Mouse (Mus musculus) liver, embryonic 16.5 days (tissue): ENCODE data around the gene Hoxc4. TPM values are rescaled to one million over a fixed set of nuclear protein-coding genes. Genes with fewer than 3 reads are reported as not detected.

Source experiments
- ATAC-seq: fragments of 200-750 bp; cut with Nextera tagmentation; 2 replicates; pipeline ENCODE4 v1.8.0; 2017; ENCODE audit warnings: low read depth, mild to moderate bottlenecking, moderate number of reproducible peaks, moderate library complexity
- H3K27ac ChIP-seq: fragments of 300-500 bp; sonication (generic); 2 replicates; pipeline ENCODE4 v1.5.1; 2014; ENCODE audit warnings: mild to moderate bottlenecking, low read length
- H3K27me3 ChIP-seq: fragments of 300-500 bp; sonication (generic); 2 replicates; pipeline ENCODE4 v1.6.1; 2014; ENCODE audit warnings: low read depth, low read length, mixed read lengths; ENCODE audit not compliant: control insufficient read depth, insufficient read depth
- H3K36me3 ChIP-seq: fragments of 300-500 bp; sonication (generic); 2 replicates; pipeline ENCODE4 v1.6.1; 2014; ENCODE audit warnings: mild to moderate bottlenecking; ENCODE audit not compliant: control insufficient read depth, insufficient read depth
- H3K4me1 ChIP-seq: fragments of 300-500 bp; sonication (generic); 2 replicates; pipeline ENCODE4 v1.6.1; 2014; ENCODE audit warnings: low read depth, low read length, mixed read lengths; ENCODE audit not compliant: control insufficient read depth
- H3K4me2 ChIP-seq: fragments of 300-500 bp; sonication (generic); 2 replicates; pipeline ENCODE4 v1.6.1; 2014; ENCODE audit warnings: low read depth, low read length, mixed read lengths
- H3K4me3 ChIP-seq: fragments of 300-500 bp; sonication (generic); 2 replicates; pipeline ENCODE4 v1.5.1; 2014; ENCODE audit warnings: low read depth, mild to moderate bottlenecking, low read length
- H3K9ac ChIP-seq: fragments of 300-500 bp; sonication (generic); 2 replicates; pipeline ENCODE4 v1.6.1; 2014; ENCODE audit warnings: low read depth, low read length
- H3K9me3 ChIP-seq: fragments of 300-500 bp; sonication (generic); replicated peaks from 2 replicates; pipeline ENCODE4 v1.6.1; 2016; ENCODE audit warnings: low read length; ENCODE audit not compliant: control insufficient read depth
- WGBS: fragments of 180-500 bp; shearing (Covaris S2); extraction: QIAGEN DNeasy Blood & Tissue Kit; methylation state at CpG from one replicate; pipeline ENCODE4 v1.1.7; 2014; ENCODE audit not compliant: insufficient replicate concordance; 5-methylcytosine and 5-hydroxymethylcytosine counted together
- polyA plus RNA-seq: library from polyadenylated mRNA; unstranded; fragments of >200 nt; fragmentation: Nextera tagmentation; extraction: Ambion mirVana; gene quantifications from 2 replicates; pipeline ENCODE4 v1.2.1, GENCODE M21; 2015

Hoxc4 gene
- polyA plus RNA-seq, 1 experiment from 2014 or later = 0.15 TPM

DNA sequence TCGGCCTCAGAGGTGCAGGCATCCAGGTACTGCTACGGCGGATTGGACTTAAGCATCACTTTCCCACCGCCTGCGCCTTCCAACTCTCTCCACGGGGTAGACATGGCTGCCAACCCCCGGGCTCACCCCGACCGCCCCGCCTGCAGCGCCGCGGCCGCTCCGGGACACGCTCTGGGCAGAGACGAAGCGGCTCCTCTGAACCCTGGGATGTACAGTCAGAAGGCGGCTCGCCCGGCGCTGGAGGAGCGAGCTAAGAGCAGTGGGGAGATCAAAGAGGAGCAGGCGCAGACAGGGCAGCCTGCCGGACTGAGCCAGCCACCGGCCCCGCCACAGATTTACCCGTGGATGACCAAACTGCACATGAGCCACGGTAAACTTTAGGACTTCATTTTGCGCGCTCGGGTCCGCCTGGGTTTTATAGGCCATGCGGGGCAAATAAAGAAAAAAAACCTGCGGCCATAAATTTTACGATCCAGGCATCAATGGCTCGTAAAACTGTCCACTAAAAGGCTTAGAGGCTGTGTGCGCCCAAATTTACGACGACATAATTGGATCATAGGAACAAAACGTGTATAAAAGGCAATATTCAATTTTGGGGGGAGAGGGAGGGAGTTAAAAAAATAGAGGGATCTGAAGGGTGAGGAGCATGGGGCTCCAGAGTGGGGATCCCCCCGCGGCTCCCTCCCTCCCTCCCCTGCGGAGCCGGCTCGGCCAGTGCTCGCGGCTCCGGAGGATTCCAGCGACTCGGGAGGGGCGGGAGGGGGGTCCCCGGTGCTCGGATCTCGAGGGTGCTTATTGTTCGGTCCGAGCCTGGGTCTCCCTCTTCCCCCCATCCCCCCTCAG is 4.3 kb upstream of the Hoxc4 start:
- Histone ChIP-seq H3K27me3 (peaks cover 96% of the 10 kb centered on the region), H3K4me3 (no peak overlapping the region), H3K9me3 (no peaks in the 10 kb centered on the region), H3K9ac (no peak overlapping the region), H3K4me2 (0 out of 2 replicates have a peak overlapping the region, but pooled peaks have one; percentile 6), H3K4me1 (no peaks in the 10 kb centered on the region), H3K27ac (no peak overlapping the region), H3K36me3 (no peaks in the 10 kb centered on the region)
- ATAC-seq = no peak
- WGBS = 2% methylated on average over 49 of the region's 57 CpGs

DNA sequence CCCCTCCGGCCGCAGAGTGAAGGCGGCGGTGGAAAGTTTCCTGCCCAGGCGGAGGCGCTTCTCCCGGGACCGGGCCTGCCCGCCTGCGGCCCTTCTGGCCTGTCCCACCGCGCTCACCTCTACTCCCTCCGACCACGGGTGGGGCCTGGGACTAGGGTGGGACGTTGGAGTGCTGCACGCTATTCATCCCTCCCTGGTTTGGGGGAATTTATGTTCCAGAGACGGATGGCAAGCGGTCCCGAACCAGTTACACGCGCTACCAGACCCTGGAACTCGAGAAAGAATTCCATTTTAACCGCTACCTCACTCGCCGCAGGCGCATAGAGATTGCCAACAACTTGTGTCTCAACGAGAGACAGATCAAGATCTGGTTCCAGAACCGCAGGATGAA is 3.7 kb upstream of the Hoxc4 start:
- Histone ChIP-seq H3K9me3 (no peaks in the 10 kb centered on the region), H3K9ac (no peak overlapping the region), H3K36me3 (no peaks in the 10 kb centered on the region), H3K4me2 (no peak overlapping the region), H3K27me3 (peaks cover 96% of the 10 kb centered on the region), H3K27ac (no peak overlapping the region), H3K4me3 (no peak overlapping the region), H3K4me1 (no peaks in the 10 kb centered on the region)
- ATAC-seq = no peak
- WGBS = 3% methylated on average over 23 of the region's 28 CpGs

DNA sequence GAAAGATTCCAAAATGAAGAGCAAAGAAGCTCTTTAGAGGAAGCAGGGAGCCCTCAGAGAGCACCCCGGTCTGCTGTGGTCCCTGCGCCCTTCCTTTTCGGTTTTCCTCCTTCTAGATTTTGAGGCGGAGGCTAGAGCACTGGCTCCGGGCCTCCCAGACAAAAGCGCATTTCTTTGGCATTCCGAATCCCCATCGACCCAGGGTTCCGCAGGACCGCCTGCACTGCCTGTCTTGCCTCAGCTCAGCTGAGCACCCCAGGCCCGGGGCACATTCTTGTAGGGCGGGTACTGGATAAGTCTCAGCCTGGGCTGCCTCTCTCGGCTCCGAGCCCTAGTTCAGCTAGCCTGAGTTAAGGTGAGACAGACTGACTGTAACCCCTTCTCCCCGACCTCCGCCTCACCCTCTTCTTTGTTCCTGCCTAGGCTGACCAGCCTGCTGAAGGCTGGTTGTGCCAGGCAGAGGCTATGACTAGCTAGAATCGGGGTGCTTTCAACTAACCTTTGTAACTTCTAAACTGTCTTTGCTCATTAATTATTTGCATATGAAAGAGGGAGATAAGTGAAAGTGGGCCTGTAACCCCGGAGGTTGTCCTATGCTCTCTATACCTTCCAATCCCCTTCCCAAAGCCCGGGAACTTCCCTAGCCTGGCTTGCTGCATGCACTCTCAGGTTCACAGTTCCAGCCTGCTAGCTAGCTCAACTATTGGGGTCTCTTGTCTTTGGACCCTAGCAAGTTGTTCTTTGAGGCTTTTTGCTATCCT is 3.1 kb upstream of the Hoxc4 start:
- Histone ChIP-seq H3K27ac (no peak overlapping the region), H3K4me3 (no peak overlapping the region), H3K9me3 (no peaks in the 10 kb centered on the region)

DNA sequence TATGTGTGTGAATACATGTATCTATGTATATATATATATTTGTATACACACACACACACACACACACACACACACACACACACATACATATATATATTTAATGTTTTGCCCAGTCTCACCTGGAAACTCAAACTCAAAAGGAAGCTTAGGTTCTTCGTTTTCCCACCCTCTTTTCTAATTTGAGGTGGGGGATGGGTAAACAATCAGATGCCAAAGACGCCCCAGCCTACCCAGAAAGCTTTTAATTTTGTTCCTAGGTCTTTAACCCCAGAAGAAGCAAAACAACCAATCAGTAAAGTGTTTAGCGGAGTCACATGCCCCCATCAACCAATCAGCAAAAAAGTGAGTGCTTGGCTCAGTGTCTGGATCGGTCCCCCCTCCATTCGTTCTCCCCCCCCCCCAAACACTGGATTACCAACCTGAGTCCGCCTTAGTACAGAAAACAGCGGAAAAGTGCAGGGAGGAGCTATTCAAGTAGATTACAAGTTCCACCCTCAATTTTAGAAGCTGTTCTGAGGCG is 2.2 kb downstream of the Hoxc4 start:
- Histone ChIP-seq H3K36me3 (no peaks in the 10 kb centered on the region), H3K27me3 (peaks cover 85% of the 10 kb centered on the region), H3K9ac (no peak overlapping the region)

More for the DNA sequence above, 3.1 kb upstream of the Hoxc4 start:
- 9% methylated on average over 19 of the region's 19 CpGs for WGBS
- H3K36me3 ChIP-seq = no peaks in the 10 kb centered on the region
- H3K27me3 ChIP-seq = peaks cover 96% of the 10 kb centered on the region
- no peak overlapping the region for H3K9ac ChIP-seq
- ATAC-seq = no peak
- no peak overlapping the region for H3K4me2 ChIP-seq
- no peaks in the 10 kb centered on the region for H3K4me1 ChIP-seq

DNA sequence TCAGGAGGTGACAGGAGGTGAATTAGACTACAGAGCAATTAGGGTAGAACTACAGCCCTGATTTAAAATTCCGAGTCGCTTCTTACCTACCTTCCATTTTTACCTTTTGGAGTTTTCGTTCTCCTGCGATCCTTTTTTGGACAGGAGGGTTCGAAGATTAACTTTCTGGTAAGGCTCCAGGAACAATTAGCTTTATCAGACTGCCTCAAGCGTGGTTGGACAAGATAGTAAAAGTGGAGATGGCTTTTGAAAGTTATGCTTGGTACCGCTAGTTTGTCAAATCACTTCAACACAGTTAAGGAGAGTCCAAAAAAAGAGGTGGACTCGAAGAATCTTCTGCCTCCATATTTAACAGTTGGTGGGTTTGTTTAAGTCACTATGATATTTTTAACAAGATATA is 2.8 kb downstream of the Hoxc4 start:
- WGBS = 10% methylated on average over 8 of the region's 8 CpGs
- no peak overlapping the region for H3K4me3 ChIP-seq
- no peaks in the 10 kb centered on the region for H3K9me3 ChIP-seq
- no peak overlapping the region for H3K4me2 ChIP-seq
- H3K4me1 ChIP-seq = no peaks in the 10 kb centered on the region
- no peak for ATAC-seq
- no peak overlapping the region for H3K9ac ChIP-seq
- no peak overlapping the region for H3K27ac ChIP-seq
- no peaks in the 10 kb centered on the region for H3K36me3 ChIP-seq
- H3K27me3 ChIP-seq = peaks cover 85% of the 10 kb centered on the region

More for the DNA sequence above, 2.2 kb downstream of the Hoxc4 start:
- Histone ChIP-seq H3K27ac (no peak overlapping the region), H3K4me3 (no peak overlapping the region), H3K4me2 (no peak overlapping the region), H3K4me1 (no peaks in the 10 kb centered on the region), H3K9me3 (no peaks in the 10 kb centered on the region)
- ATAC-seq = no peak
- WGBS = 5% methylated on average over 8 of the region's 8 CpGs

DNA sequence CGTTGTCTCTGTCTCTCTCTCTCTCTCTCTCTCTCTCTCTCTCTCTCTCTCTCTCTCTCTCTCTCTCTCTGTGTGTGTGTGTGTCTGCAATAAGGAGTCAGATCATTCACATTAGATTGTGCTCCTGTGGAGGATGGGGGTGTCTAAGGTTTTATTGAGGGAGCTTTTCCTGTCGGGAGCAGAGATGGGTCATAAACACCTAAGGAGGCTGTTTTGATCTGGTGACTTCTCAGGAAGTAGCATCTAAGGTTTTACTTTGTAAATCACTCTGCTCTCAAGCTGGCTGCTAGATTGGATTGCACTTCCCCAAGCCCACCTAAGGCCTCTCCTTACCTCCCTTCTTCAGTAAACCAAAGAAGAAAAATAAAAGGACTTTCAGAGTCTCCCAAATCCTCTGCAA is 5.4 kb downstream of the Hoxc4 start:
- Histone ChIP-seq H3K9me3 (no peaks in the 10 kb centered on the region), H3K36me3 (no peaks in the 10 kb centered on the region), H3K9ac (no peak overlapping the region), H3K27ac (no peak overlapping the region), H3K27me3 (peaks cover 86% of the 10 kb centered on the region), H3K4me1 (no peaks in the 10 kb centered on the region), H3K4me2 (no peak overlapping the region), H3K4me3 (no peak overlapping the region)
- 7% methylated on average over 2 of the region's 2 CpGs for WGBS
- no peak for ATAC-seq

DNA sequence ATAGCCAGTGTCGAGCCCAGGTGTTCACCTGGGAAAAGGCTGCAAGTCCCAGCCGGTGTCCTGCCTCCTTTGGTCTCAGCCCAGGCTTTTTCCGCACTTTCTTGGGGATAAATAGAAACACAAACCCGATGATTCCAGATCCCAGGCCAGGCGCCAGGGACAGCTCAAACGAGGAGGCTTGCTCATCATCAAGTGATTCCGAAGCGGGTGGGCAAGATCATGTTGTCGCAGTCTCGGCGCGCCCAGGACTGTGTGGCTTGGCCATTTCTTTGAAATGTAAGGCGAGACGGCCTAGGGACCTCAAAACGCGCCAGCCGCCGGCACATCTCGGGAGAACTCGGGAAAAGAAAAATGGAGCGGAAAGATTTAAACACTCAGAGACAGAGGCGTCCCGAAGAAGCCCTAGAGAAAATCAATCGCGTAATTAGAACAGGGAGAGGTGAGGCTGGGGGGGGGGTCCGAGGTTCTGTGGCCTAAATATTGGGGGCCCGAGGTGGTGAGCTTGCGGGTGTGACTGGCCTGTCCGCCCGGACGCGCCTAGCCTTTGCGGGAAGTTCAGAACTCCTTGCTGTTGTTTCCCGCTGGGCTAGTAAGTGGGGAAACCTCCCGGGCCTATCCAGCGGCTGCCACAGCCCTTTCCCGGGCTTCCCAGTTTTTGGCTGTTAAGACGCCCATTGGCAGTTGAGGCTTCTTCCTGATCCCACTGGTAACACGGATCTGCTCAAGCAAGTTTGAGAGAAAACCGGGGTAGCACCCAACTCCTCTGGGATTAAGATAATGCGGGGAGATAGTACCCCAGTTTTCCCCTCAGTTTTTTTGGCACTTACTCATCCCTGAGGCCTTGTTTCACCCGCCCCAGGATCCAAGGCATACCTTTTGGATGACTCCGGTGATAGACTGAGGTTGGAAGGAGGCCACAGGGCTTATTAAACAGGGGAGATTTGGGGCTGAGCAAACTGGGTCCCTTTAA is 8.8 kb downstream of the Hoxc4 start:
- Histone ChIP-seq H3K4me1 (no peaks in the 10 kb centered on the region), H3K36me3 (no peaks in the 10 kb centered on the region), H3K27ac (no peak overlapping the region), H3K4me2 (no peak overlapping the region), H3K27me3 (peaks cover 80% of the 10 kb centered on the region), H3K9me3 (no peaks in the 10 kb centered on the region), H3K9ac (no peak overlapping the region), H3K4me3 (no peak overlapping the region)
- ATAC-seq = no peak
- WGBS = 6% methylated on average over 41 of the region's 43 CpGs

DNA sequence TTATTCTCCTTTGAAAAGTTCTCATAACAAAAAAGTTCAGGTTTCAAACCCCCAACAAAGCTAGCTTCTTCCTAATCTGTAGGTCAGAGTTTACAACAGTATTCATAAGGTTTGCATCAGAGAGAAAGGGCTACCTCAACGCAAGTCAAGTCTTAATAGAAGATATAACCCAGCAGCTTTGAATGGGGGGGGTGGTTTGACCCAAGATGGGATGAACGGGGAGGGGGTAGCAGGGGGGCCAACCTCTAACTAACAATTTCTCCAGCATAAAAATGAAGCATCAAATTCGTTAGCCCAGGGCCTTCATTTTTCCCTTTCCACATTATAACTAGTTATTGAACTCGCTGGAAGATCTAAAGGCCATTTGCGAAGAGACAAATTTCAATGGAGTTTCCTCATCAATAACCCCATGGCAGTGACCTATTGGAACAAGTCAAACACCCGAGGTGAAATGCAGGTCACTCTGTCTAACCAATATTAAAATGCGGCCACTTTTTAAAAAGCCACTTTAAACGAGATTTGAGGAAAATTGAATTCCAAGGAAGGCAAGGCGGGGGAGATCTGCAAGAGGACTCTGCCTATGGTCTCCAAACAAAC is 10.3 kb downstream of the Hoxc4 start:
- Histone ChIP-seq H3K4me3 (no peak overlapping the region), H3K27ac (no peak overlapping the region), H3K9ac (no peak overlapping the region), H3K27me3 (peaks cover 84% of the 10 kb centered on the region), H3K9me3 (no peaks in the 10 kb centered on the region), H3K4me2 (no peak overlapping the region), H3K36me3 (no peaks in the 10 kb centered on the region), H3K4me1 (no peaks in the 10 kb centered on the region)
- ATAC-seq = no peak
- WGBS = 31% methylated on average over 9 of the region's 9 CpGs
